Mouse (Mus musculus) common myeloid progenitor, adult 5-6 weeks (primary cell): ENCODE results near the gene Farsa. TPM values are rescaled to one million over a fixed set of nuclear protein-coding genes. Genes with fewer than 3 reads are reported as not detected.
"Not testable (repeated sequence)": the region's sequence is repeated elsewhere in the genome, so short reads cannot be mapped to it uniquely, and the experiment has no call there.

Experiments used
- ATAC-seq: replicated peaks from 2 replicates; pipeline ENCODE4 v1.8.0; 2016; ENCODE audit warnings: low read depth, mild to moderate bottlenecking, moderate TSS enrichment, inconsistent platforms; ENCODE audit not compliant: poor library complexity, severe bottlenecking
- total RNA-seq: library from RNA; stranded (forward); fragments of 200-1000, 187-1606 nt; gene quantifications from 2 replicates; pipeline ENCODE4 v1.2.3, GENCODE M21; 2017

Gene Farsa
- 130 and 162 TPM in 2 replicates for total RNA-seq

GRCm38 (mm10) chr8:84856864-84857441 is at the start of gene Farsa:
Farsa (plus strand) TSS chr8:84856989.
- ATAC-seq, result peak; percentile 96

GRCm38 (mm10) chr8:84809109-84809940 is 47.5 kb upstream of the Farsa start:
- no peak for ATAC-seq

GRCm38 (mm10) chr8:84809941-84810280 is 46.9 kb upstream of the Farsa start:
- no peak for ATAC-seq

GRCm38 (mm10) chr8:84810896-84811295 is 45.9 kb upstream of the Farsa start:
- peak; percentile 64 for ATAC-seq

- ATAC-seq, result no peak
Observed at GRCm38 (mm10) chr8:84811303-84811702, 45.5 kb upstream of the Farsa start.

- peak; percentile 63 for ATAC-seq
Observed at GRCm38 (mm10) chr8:84813059-84813458, 43.7 kb upstream of the Farsa start.

- ATAC-seq, result no peak
Observed at GRCm38 (mm10) chr8:84813830-84814229, 43.0 kb upstream of the Farsa start.

GRCm38 (mm10) chr8:84814240-84814554 is 42.6 kb upstream of the Farsa start:
- ATAC-seq, result no peak

GRCm38 (mm10) chr8:84814555-84815441 is 42.0 kb upstream of the Farsa start:
- ATAC-seq, result no peak

- peak; percentile 84 for ATAC-seq
Observed at GRCm38 (mm10) chr8:84815547-84815946, 41.2 kb upstream of the Farsa start.

GRCm38 (mm10) chr8:84816117-84816516 is 40.7 kb upstream of the Farsa start:
- no peak for ATAC-seq

GRCm38 (mm10) chr8:84822723-84823122 is 34.1 kb upstream of the Farsa start, which contains the start of gene Dand5:
Dand5 (minus strand) TSS chr8:84822823.
- ATAC-seq, result no peak

- ATAC-seq, result peak; percentile 94
Observed at GRCm38 (mm10) chr8:84823653-84824052, 33.1 kb upstream of the Farsa start.

- ATAC-seq, result peak; percentile 65
Observed at GRCm38 (mm10) chr8:84825636-84826035, 31.2 kb upstream of the Farsa start.

- ATAC-seq, result not testable (repeated sequence)
Observed at GRCm38 (mm10) chr8:84826518-84826917, 30.3 kb upstream of the Farsa start.

- ATAC-seq, result peak; percentile 71
Observed at GRCm38 (mm10) chr8:84831490-84831889, 25.3 kb upstream of the Farsa start, which contains the start of gene Gadd45gip1. Gadd45gip1 (plus strand) TSS chr8:84831522.

- ATAC-seq, result peak; percentile 76
Observed at GRCm38 (mm10) chr8:84832034-84832717, 24.6 kb upstream of the Farsa start.

- no peak for ATAC-seq
Observed at GRCm38 (mm10) chr8:84832759-84833742, 23.7 kb upstream of the Farsa start.
